Mouse (Mus musculus) testis, postnatal 14 days (tissue): Measurements from ENCODE around the gene Lsamp.
A peak's percentile ranks its signal among the peaks of the same experiment; 100 is the strongest.

ENCODE experiments used
- DNase-seq: peaks from one replicate; pipeline ENCODE4 v3.0.0; 2021; ENCODE audit warnings: low spot score

Gene Lsamp

DNA sequence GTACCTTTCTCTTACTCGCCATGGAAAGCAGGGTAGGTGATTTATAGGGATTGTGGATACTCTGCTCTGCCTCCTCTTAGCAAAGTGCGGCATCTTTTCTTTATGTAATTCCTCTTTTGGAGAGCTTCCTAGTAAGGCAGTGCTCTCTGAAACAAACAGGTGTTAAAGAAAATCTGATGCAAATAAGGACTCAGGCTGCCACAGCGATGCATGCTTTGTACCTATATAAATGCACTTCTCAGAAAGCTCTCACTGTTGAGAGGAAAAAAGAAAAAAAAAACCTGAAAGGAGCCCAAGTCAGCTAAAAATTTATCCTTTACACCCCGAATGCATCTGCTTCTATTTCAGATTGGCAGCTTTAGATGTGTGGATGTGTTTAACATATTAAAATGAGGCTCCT lies 2095.4 kb downstream of the Lsamp start:
- no peak for DNase-seq

GRCm38 (mm10) chr16:42081611-42082010 lies 2097.4 kb downstream of the Lsamp start:
- no peak for DNase-seq

- no peak for DNase-seq
Observed at GRCm38 (mm10) chr16:42097510-42097909, 2113.3 kb downstream of the Lsamp start.

- no peak for DNase-seq
Observed at GRCm38 (mm10) chr16:42102186-42102585, 2118.0 kb downstream of the Lsamp start.

GRCm38 (mm10) chr16:42102635-42103034 lies 2118.5 kb downstream of the Lsamp start:
- no peak for DNase-seq

GRCm38 (mm10) chr16:42112251-42112650 lies 2128.1 kb downstream of the Lsamp start:
- no peak for DNase-seq

DNA sequence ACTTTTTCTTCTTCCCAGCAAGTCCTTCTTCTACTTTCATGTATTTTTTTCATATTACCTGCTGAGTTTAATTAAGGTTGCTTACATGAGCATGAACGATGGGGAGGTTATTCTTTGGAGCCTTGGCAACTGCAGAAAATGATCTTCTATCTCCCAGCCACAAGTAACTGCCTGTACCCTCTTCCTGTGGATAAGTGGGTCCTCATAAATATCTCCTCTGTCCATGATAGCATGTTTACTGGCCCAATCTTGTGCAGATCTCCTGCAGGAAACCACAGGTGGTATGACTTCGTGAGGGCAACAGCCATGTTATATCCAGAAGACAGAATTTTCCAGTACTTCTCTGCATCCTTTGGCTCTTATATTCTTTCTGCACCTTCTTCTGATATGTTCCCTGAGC lies 2129.1 kb downstream of the Lsamp start:
- DNase-seq, result no peak

DNA sequence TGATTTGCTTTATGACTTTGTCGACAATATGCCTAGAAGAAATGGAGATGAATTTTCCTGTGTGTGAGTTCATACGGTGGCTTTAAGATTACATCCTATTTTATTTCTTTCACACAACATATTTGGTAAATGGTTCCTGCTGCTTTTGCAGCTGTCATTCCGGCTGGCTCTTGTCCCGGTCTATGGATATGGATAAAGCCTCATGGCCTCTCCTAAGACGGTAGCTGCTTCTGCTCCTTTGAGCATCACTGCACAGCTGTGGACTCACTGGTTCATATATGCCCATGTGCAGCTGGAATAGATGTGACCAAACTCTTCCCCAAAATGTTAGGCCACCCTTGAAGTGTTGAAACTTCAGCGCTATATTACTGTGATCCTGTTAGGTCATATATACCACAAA lies 2137.6 kb downstream of the Lsamp start:
- no peak for DNase-seq

- no peak for DNase-seq
Observed at GRCm38 (mm10) chr16:42123826-42124225, 2139.7 kb downstream of the Lsamp start.

DNA sequence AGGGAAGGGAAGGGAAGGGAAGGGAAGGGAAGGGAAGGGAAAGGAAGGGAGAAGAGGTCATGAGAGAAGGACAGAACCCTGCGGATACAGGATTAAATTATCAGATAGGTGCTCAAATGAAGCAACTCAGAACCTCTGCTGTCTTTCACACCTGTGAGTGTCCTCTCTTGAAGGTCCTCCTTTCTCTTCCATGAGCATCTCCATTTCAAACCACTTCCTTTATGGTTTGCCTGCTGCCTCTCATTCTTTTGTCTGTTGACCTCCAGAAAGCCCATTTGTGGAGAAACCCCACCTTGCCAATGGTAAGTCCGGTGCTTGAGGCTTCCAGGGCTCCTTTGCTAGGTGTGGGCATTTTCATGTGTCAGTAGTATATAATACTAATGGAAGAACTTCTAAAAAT lies 2141.9 kb downstream of the Lsamp start:
- DNase-seq, result no peak

DNA sequence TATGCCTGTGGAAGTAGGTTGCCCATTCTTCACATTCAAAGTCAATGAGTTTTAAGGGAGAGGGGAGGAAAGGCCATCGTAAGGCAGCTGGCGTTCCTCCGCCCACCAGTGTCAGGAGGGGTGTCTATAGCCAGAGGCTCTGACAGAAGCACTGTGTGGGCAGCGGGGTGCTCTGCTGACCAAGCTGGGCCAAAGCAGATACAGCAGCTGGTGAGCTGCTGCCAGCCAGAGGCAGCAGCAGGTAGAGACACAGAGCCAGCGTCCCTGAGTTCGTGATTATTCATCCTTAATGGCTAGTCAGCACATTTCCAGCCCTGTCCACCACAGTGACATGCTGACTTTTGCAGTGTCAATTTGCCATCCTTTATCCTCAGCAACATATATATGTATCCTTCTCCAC lies 2163.0 kb downstream of the Lsamp start:
- DNase-seq, result no peak

GRCm38 (mm10) chr16:42149216-42149942 lies 2165.2 kb downstream of the Lsamp start:
- no peak for DNase-seq

GRCm38 (mm10) chr16:42152640-42153039 lies 2168.5 kb downstream of the Lsamp start:
- no peak for DNase-seq

DNA sequence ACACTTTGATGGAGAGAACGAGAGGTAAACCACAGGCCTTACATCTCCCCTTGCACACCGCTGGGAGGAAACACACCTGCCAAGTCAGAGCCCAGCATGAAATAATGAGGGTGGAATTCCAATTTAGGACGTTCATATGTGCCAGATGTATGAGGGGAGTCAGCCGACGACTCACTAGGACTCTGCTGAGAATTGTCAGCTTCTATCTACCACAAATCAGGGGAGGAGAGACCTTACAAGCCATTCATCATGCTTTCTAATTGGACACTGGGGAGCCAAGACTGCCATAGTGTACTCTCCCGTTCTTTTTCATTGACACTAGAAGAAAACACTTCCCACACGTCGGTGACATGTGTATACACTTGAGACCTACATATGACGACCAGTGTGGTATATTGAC lies 2173.7 kb downstream of the Lsamp start:
- DNase-seq, result no peak

GRCm38 (mm10) chr16:42164941-42165340 lies 2180.8 kb downstream of the Lsamp start:
- peak; percentile 49 for DNase-seq

GRCm38 (mm10) chr16:42168292-42168691 lies 2184.1 kb downstream of the Lsamp start:
- DNase-seq, result no peak

DNA sequence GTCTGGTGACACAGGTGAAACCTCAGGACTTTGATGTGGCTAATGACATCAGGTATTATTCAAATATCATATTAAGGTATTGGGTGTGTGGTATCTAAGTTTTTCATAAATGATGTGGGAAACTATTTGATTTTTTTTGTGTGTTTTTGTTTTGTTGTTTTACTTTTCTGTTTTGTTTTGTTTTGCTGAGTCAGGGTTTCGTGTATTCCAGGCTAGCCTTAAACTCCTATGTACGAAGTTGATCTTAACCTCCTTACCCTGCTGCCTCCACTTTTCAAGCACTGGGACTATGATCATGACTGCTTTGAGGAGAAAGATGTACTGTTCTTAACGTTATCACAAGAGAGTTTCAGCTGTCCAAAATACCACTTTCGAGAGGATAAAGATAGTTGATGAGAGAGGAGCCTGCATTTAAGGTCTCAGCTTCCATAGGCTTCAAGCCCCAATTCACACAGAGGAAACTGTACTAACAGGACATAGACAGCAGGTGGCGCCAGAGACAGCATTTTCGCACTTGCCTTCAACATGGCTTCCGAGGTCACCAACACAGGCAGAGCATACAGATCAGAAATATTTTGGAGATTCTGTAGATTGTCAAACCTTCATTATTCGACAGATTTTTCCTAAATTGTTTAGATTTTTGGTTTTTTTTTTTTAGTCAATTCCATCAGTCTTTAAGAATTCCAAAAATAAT lies 2185.4 kb downstream of the Lsamp start:
- peak; percentile 69 for DNase-seq

DNA sequence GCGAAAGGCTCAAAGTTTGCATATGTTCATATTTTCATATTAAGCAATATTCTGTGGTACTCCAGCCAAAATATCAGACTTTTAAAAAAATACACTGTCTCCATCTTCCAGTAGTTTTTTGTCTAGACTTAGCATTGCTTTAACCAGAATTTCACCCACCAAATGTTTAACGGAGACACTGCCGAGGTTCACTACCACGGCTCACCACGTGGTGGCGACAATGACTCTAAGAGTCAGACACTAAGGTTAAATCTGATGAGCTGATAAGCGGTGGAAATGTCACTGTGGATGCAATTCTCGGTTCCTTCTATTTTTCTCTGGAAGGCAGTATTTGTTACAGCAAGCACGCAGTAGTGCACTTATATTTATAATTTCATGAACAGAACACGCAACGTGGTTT lies 2188.3 kb downstream of the Lsamp start:
- DNase-seq, result peak; percentile 36

GRCm38 (mm10) chr16:42178866-42179265 lies 2194.7 kb downstream of the Lsamp start:
- DNase-seq, result no peak

DNA sequence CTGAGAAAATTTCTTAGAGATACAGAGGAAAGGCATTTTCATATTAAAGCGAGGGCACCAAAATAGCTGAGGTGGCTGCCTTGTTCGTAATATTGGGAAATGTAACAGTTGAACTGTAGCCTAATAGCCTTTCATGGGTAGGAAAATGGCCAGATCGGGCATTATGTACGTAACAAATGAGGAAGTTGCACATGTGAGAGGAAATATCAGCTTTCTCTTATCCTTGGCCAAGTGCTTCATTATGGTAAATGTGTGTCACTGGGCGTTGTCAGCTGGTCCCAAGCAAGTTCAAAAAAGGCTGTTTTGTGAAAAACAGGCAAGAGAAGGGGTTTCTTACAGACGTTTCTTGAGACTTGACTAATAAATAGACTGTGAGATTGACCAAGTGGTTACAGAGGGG lies 2195.9 kb downstream of the Lsamp start:
- no peak for DNase-seq

- DNase-seq, result no peak
Observed at GRCm38 (mm10) chr16:42180473-42180872, 2196.3 kb downstream of the Lsamp start.

DNA sequence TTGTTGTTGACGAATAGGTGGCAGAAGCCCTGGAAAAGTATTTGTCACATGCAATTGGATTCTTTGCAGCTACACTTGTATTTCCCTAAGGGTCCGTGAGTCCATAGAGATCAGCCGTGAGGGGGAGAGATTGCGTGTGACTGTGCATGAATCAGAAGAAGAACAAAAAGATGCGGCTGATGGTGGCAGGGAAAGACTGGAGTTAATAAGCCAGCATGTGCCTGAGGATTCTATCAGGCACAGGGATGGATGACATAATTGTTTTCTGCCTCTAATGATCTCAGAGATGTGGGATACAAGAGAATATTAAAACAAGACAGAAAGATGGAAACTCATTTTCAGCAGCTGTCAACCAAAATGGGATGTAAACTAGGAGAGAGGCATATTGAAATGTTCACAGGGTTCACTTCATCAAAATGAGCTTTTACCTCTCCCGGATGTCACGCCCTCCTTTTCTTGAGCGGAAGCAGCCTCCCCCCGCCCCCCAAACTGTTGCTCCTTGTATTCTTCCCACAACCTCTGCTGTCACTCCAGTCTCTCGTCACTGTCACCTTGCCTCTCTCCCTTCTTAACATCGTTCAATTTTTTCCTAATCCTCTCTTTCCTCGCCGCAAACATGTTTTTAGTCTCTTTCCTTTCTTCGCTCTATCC lies 2205.4 kb downstream of the Lsamp start:
- no peak for DNase-seq
